Mouse (Mus musculus) urinary bladder, postnatal 10 days (tissue): Measurements from ENCODE around the gene Dgkg.
A peak's percentile ranks its signal among the peaks of the same experiment; 100 is the strongest.

Experiments used
- DNase-seq: peaks from one replicate; pipeline ENCODE4 v3.0.0; 2022; ENCODE audit warnings: low spot score

Dgkg gene

DNA sequence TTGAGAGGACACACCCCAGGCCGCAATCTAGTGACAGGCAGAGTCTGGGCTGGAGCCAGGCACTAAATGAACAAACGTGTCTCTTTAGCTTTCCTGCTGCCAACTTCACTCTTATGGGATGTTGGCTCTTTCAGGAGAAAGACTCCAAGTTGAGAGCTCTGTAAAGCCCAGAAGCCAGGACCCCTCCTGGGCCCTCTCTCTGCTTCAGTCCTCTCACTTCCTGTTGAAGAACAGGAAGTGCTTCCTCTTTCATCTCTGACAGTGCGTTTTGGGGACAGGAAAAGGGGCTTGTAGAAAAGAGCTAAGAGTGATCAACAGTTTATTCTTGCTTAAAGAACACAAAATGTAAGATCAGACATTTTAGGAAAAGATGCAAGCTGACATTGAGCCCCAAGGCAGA is 159.0 kb downstream of the Dgkg start:
- no peak for DNase-seq

DNA sequence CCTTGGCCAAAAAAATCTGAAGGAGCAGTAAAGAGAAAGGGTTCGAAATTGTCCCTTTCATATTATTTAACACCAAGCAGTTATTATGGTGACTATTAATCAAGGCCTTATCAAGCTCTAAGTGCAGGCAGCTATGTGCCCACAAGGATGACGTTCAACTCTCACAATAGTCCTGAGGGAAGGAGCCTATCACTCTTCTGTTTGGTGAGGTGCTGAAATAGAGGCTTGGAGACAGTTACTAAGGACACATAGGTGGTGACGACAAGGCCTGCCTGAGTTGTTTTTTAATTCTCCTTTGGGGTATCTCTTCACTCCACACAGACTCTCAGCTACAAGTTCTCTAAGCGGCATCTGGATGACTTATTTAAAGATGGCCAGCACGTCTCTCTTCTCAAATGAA is 161.8 kb downstream of the Dgkg start:
- DNase-seq = no peak

DNA sequence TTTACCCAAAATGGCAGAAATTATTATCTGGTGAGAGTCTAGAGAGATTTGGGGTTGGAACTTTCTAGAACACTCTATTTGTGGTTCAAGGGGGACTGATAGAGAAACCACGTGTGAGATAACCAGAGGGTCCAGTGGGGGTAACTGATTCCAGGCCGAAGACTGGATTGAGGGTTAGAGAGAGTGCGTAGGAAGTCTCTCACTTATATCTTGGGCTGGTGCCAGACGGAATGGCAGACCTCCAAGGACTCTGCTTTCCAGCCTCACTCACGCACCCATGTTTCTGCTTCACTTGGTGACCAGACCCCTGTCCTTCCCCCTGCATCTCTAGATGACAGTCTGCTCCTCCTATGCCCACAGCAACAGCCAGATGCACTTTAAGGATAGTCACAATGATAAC is 162.2 kb downstream of the Dgkg start:
- DNase-seq = no peak

DNA sequence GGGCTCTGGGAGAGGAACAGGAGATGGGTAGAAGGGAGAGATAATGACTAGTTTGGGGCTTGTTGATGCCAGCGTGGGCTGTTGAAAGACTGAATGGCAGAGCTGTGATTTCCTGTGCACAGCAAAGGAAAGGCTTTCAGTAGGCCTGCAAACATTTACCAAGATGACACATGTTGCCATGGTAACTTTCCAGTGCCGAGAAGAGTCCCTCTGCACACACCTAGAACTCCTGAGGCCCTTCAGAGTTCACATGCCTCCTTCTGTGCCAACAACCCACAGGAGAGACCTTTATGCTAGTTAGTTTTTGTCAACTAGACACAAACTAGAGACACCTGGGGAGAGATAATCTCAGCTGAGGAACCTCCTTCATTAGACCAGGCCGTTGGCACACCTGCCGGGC is 163.6 kb downstream of the Dgkg start:
- no peak for DNase-seq

DNA sequence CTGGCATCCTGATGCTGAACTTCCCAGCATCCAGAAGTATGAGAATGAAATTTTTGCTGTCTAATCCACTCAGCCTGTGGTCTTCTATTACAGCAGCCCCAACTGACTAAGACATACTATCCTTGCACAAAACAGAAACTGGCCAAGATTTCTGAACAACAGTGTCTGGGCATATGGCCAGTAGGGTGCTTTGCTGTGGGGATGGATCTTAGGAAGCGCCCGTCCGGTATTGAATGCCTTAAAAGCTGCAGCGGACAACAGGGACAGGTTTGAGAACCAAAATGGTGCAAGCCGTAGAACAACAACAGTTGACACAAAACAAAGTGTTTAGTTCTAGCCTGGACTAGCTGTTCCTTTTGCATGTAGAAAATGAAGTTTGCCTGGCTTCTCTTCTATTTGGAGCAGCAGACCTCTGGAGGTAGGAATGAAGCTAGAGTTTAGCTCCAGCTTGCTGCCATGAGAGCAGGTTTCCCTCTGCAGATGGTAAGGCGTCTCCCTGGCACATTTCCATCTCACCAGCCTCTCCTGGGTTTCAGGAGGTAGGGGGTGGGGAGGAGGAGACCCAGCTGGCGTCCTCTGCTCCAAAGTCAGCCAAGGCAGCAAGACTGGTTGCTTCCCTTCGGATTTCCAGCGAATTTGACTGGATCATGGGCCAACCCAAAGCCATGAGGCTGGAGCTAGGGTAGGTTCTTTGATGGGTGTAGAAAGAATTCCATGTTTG is 165.4 kb downstream of the Dgkg start:
- DNase-seq = no peak

DNA sequence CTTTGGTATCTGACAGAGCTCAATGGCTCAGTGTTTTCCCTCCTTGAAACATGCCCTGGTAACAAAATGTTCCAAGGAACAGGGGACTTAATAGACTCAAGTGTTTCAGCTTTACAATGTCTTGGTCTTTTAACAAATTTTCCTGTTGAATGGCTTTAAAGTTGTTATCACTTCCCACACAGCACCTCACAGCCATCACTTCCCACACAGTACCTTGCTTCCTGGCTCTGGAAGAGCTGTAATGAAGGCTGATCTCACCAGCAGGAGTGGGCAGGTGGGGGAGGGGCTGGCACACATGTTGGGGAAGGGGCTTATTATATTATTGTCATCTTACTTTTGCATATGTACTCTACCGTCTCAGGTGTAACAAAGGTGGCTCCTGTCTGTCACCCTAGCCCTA is 173.1 kb downstream of the Dgkg start:
- no peak for DNase-seq

DNA sequence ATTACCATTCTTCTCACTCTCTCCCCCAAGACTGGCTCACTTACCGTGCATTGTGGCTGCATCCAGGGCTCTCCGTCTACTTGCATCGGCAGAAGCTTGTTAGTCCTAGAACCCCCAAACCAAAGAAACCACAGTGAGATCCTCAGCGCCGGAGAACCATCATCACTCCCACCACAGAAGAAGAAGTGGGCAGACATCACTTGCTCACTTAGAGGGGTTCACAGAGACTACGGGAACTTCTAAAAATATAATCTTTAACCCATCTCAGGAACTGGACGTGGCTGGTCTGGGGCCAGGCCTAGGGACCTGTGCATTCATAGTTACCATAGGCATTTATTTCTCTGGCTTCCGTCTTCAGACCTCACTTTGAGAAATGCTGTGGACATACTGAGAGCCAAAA is 177.7 kb downstream of the Dgkg start:
- no peak for DNase-seq

DNA sequence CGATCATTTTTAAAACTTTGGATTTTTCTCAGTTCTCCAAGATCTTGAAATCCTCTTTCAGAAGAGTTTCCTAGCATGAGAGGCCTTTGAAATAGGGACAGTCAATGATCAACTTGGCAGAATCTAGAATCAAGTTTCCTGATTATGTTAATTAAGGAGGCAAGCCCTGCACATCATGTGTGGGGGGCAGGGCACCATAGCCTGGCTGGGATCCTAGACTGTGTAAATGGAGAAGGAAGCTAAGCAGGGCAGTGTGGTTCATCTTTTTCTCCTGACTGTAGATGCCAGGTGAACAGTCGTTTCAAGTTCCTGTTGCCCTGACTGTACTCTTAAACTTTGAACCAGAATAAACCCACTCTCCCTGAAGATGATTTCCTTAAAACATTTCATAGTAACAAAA is 185.3 kb downstream of the Dgkg start:
- DNase-seq = no peak

DNA sequence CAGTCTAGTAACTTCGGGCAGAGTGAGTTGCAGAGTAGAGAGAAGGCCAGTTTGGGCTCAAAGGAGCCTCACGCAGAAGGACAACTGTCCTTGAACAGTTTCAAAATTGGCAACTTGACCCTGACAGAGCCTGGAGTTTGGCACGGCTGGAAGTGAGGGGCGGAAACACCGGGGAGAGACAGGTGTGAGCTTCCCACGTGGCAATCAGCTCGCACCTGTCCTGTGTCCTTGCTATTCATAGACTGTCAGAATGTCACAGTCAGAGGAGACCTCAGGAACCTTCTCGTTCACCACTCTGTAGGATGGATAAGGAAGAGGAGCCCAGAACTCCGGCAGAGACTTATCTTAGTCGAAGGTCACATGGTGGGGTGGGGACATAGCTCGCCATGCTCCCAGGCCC is 187.6 kb downstream of the Dgkg start:
- no peak for DNase-seq

DNA sequence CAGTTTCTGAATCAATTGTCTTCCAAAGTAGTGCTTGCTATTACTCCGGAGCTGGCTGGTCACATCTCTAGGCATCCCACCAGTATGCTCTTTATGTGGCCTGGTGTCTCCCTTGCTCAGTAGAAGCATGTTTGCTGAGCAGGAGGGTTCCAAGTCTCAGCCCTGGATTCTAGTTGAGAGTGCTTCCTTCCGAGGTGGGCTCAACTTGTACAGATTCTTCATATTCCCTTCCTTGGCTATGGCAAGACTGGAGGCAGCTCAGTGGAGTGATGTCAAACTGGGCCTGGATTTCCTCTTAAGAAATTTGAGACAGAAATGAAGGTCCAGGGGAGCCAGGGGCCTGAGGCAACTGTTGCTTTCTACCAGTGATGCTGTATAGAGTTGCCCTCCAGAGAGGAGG is 189.9 kb downstream of the Dgkg start:
- DNase-seq = no peak

DNA sequence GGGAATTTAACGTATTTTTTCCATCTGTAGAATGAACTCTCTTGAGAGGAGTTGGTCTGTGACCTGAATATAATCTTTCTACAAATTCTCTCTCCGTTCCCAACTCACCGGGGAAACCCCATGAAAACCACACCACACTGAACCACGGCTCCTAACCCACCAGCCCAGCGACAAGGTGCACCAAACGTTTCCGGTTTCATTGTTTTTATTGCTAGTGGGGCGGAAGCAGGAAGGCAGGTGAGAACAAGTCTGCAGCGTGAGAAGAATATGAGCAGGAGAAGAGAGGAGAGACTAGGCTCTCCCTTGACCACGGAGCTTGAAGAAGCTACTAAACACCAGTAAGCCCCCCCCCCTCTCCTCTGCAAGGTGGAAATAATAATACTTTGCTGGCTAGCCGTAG is 190.6 kb downstream of the Dgkg start:
- DNase-seq = no peak

DNA sequence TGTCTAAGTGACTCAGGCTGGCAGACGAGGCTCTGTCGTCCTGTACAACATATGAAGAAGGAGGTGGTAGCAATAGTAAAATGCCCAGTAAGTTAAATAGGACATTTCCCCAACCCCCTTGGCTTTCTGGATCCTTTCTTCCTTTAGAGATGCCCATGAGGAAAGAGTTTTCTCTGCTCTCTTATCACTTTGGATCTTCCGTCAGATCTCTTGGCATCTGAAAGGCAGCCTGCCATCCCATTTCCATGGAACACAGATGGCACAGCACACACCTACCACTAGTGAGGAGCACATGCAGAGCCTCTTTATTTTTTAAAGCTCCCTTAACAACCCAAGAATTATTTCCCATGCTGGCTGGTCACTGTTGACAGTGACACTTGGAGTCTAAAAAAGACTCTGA is 194.8 kb downstream of the Dgkg start:
- no peak for DNase-seq

DNA sequence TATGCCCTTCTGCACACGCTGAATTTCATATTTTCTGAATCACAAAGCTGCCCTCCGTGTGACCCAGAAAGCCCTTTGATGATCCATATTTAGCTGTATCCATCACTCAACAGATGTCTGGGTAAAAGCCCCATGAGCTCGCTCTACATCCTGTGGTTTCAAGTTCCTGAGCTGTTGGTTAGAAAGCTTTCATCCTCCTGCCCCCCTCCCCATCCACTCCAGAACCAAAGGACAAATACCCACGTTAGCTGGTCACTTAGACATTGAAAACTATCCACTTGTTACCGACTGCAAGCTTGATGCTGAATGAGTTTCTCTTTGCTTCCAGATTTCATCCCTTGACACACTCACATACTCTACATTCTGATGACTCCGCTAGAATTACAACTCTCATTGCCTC is 195.3 kb downstream of the Dgkg start:
- no peak for DNase-seq

DNA sequence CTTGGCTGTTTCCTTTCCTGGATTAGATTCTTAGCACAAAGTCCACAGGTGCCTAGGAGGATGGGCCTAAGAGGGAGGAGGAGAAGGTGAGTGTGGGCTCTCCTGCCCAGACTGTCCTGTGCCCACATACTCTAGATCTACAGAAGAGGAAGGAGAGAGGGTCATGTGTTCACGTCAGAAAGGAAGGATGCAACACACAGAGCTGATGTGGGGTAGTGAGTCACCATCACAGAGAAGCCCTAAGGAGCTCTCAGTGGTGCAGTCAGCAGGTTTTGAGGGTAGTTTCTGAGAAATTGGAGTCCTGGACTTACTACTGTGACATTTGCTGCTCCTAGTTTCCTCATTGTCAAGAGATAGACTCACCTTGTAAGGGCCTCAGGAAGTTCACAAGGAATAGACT is 196.1 kb downstream of the Dgkg start:
- DNase-seq = no peak

DNA sequence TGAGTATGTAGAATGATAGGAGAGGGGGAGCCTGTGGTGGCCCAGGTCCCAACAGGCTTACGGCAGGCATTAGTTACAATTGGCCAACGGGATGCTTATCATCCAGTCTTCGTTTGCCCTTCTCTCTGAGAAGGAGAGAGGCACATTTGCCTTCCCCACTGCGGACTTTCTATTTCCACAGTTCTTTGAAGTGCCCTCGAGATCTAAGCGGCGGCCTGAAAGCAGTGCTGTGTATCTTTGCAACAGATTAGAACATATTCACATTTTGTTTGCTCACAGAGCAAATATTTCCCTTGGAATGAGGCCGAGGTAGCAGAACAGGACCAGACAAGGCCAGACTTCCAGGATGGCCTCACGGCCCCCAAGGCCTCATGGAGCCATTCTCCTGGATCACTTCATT is 204.9 kb downstream of the Dgkg start:
- no peak for DNase-seq

DNA sequence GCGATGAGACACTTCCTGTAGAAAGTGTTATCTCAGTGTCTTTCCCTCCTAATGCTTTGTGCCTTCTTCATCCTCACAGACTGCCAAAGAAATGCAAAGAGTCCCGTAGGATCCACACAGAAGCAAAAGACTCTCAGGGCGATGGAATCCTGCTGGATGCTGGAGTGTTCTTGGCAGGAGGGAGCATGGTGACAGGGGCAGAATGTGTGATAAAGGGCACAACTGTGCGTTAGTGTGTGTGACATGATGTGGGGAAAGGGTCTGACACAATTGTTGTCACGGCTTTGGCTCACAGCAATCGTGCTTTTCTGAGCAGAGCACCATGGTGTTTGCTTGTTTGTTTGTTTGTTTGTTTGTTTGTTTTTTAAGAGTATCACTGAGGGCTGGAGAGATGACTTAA is 208.9 kb downstream of the Dgkg start:
- DNase-seq = no peak

DNA sequence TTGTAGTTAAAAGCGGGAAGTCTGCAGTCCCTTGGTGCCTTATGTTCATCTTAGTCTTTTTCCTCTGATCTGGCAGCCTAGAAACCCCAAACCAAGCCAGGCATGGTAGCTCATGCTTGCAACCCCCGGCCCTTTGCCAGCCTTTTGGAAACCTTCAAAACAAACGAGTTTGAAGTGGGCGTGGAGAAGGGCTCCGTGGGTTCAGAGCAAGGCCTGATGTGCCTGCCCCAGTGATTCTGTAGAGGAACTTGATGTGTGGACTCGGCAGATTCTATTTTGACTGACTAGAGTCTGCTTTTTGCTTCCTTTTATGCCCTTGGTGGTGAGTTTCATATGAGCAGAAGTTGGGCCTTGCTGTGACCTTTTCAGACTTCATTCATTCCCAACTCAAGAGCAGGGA is 212.2 kb downstream of the Dgkg start:
- no peak for DNase-seq

DNA sequence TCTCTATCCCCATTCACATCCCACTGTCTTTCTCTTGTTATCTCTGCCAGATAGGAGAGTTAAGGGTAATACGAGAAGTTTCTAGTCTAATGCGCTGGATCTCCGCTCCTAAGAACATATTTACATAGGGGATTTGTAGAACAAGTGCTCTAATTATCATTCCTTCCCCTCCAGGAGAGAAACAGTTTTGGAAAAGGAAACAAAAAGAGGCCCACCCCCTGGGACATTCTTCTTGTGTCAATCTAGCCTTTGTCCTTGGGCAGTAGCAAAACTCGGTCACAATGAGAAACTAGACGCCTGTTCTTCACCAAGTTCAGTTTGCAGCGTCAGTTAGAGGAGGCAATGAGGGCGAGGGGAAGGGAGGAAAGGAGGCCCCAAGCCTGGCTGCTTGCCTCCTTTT is 214.8 kb downstream of the Dgkg start:
- no peak for DNase-seq

DNA sequence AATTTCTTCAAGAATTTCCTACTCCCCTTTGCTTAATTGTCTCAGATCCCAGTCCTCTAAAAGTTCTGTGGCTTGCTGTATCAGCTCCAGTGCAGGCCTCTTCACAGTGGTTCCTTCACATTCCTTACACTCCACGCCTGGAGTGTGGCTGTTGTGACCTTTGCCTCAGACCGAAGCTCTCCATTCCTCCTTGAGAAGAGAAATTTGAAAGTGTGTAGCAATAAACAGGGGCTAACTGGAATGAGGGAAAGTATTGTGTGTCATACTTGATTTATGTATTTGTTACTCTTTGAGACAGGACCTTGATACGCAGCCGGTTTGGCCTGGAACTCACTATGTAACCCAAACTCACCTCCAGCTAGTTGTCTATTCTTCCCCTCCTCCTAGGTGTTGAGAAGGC is 215.7 kb downstream of the Dgkg start:
- no peak for DNase-seq

DNA sequence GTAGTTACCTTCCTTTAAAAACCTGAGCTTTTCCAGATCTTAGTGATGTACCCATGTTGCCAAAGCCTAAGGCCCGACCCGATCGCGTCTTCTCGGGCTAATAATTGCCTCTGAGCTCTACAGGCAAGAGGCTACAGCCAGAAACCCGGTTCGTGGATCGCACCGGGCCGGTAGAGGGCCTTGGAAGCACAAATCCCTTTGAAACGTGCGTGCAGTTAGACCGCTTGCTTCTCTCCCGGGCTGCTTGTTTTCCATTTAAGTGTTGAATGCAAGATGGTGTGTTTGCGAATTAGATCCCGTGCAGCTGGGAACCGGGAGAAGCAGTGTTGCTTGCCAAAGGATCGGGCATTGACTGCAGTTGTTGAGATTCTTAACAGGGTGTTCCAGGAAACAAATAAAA is 216.8 kb downstream of the Dgkg start:
- no peak for DNase-seq

DNA sequence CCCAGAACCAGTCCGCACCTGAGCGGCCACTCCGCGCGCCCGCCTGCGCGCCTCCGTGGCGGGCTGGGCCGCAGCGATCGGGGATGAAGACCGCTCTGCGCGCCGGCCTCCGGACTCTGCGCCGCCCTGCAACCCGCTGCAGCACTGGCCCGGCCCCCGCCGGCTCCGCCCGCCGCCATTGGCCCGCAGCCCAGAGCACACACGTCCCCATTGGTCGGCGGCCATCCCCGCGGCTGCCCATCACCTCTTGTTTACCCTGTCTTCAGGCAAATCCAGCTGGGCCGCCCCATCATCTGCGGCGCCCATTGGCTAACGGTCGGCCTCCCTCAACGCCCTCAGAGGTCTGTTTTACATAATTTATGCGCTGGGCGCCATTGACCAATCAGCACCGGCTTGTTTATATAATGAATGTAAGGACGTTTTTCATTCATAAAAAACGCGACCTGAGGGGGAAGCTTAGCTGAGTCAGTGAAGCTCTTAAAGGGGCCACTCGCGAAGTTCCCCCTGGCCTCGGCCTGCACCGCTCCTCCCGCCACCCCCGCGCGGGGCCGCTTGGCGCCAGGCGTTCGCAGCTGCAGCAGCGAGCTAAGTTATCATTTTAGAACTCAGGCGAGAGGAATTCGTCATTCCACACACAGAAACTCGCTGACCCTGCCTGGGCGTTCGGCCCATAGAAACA is 217.4 kb downstream of the Dgkg start, which contains the start of gene Etv5:
TSS of gene Etv5 (minus strand) at position 221 of the 679 bp plus-strand sequence.
- peak; percentile 95 for DNase-seq

DNA sequence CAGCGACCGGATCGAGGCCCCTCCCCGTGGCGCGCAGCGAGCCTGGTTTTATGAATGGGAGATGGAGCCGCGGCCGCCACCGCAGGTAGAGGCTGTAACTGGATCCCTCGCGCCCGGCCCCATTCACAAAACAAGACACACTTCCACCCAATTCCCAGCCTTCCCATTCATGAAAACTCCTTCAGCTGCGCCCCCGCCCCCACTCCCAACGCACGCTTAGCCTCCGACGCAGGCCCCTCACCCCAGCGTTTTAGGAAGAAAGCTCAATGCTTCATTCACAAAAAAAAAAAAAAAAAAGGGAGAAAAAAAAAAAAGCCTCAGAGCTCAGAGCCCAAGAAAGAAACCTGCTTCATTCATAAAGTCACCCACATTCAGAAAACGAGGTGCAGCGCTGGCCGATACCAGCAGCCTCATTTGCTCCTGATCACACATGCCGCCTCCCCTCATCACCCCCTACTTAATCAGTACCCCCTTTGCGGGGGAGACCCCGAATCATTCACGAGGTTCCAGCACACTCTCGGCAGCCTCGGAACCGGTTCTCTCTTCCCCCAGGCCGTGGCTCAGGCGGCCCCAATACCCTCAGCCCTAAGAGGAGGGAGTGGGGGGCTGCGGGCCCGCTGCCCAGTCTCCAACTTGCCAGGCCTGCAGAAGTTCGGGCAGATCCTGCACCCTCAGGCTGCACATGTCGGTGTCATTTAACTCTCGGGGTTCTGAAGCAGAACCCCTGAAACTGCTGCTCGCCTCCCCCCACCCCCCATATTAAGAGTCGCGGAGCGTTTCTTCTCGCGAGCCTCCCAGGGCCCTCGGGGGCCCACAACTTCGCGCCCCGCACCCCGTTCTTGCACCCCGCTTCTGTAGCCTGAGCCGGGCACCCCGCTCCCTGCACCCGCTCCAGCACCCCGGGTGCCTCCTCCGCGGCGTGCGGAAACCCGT is 218.3 kb downstream of the Dgkg start:
- no peak for DNase-seq

DNA sequence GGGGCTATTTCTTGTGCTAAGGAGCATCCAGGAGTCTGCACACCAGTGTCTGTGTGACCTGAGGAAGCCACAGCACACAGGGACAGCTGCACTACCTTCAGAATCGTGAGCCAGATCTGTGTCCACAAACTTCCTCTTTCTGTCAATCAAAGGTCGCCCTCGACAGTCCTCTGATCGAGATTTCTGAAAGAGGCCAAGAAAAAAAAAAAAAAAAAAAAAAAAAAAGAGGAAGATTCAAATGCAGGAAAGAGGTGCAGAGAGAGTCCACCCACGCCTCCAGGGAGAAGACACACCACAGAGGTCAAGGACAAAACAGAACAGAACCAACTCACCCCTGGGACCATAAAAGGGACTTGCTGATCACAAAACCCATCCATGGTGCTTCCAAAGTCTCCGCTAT is 220.9 kb downstream of the Dgkg start:
- DNase-seq = no peak
